Mouse (Mus musculus) ES-E14 (cell line): ENCODE data around the gene Scrg1. TPM values are rescaled to one million over a fixed set of nuclear protein-coding genes. Genes with fewer than 3 reads are reported as not detected.
A peak's percentile ranks its signal among the peaks of the same experiment; 100 is the strongest.

Experiments used
- DNase-seq: peaks from one replicate; pipeline ENCODE4 v3.0.0-alpha.2; 2013; ENCODE audit warnings: low read depth, low spot score
- H3K27ac ChIP-seq: 2 replicates; pipeline ENCODE4 v1.5.1; 2012; ENCODE audit warnings: low read depth, mild to moderate bottlenecking, low read length, moderate library complexity, mixed read lengths; ENCODE audit not compliant: poor library complexity, insufficient read depth, severe bottlenecking
- H3K36me3 ChIP-seq: 2 replicates; pipeline ENCODE4 v1.6.1; 2012; ENCODE audit warnings: mild to moderate bottlenecking, low read length, moderate library complexity, mixed read lengths; ENCODE audit not compliant: control insufficient read depth, poor library complexity, insufficient read depth, severe bottlenecking
- H3K4me1 ChIP-seq, 2 experiments: fragments of 150-350 bp in 1 of 2; sonication (generic) in 1 of 2; 2 replicates each; pipeline ENCODE4 v1.6.1; 2012; ENCODE audit warnings: low read length in 2 of 2, mild to moderate bottlenecking in 1 of 2, mixed read lengths in 1 of 2; ENCODE audit not compliant: control insufficient read depth in 2 of 2, insufficient read depth in 2 of 2, poor library complexity in 1 of 2
- H3K4me3 ChIP-seq, 2 experiments: fragments of 150-350 bp in 1 of 2; sonication (generic) in 1 of 2; 2 replicates each; pipeline ENCODE4 v1.5.1; 2012; ENCODE audit warnings: low read length in 2 of 2, low read depth in 1 of 2, mild to moderate bottlenecking in 1 of 2, mixed read lengths in 1 of 2; ENCODE audit not compliant: insufficient read depth in 1 of 2, poor library complexity in 1 of 2, severe bottlenecking in 1 of 2
- H3K9ac ChIP-seq: 2 replicates; pipeline ENCODE4 v1.6.1; 2012; ENCODE audit warnings: low read depth, mild to moderate bottlenecking, low read length, mixed read lengths; ENCODE audit not compliant: poor library complexity, insufficient read depth, severe bottlenecking
- H3K9me3 ChIP-seq: fragments of 150-350 bp; sonication (generic); 2 replicates; pipeline ENCODE4 v1.6.1; 2012; ENCODE audit warnings: low read depth, mild to moderate bottlenecking, low read length; ENCODE audit not compliant: control insufficient read depth, insufficient read depth
- CHD2 ChIP-seq: IDR thresholded peaks from 2 replicates; pipeline ENCODE4 v1.6.1; 2014; ENCODE audit warnings: mild to moderate bottlenecking, low read depth, low read length, inconsistent platforms
- HCFC1 ChIP-seq: IDR thresholded peaks from 2 replicates; pipeline ENCODE4 v1.6.1; 2012; ENCODE audit warnings: low read length, inconsistent platforms, borderline replicate concordance; ENCODE audit not compliant: insufficient read depth
- MAFK ChIP-seq: IDR thresholded peaks from 2 replicates; pipeline ENCODE4 v1.6.1; 2014; ENCODE audit warnings: mild to moderate bottlenecking, low read depth, low read length, inconsistent platforms; ENCODE audit not compliant: insufficient read depth
- ZC3H11A ChIP-seq: IDR thresholded peaks from 2 replicates; pipeline ENCODE4 v1.6.1; 2012; ENCODE audit warnings: low read depth, mild to moderate bottlenecking, inconsistent platforms, low read length, borderline replicate concordance
- ZNF384 ChIP-seq: IDR thresholded peaks from 2 replicates; pipeline ENCODE4 v1.6.1; 2012; ENCODE audit warnings: low read depth, low read length, inconsistent platforms
- in situ Hi-C, 2 experiments: fragments of 600-800 bp; cut with MboI; formaldehyde crosslinking; loops; one replicate each; pipeline ENCODE4 v1.15.1; 2025; ENCODE audit warnings: low sequenced_read_pairs in 2 of 2, inconsistent platforms in 1 of 2; ENCODE audit not compliant: unreplicated experiment in 2 of 2
- total RNA-seq: library from RNA; depleted of rRNA; stranded (reverse); fragments of 300-350 nt; gene quantifications from 2 replicates; pipeline ENCODE4 v1.2.3, GENCODE M21; 2012

The Scrg1 gene
- total RNA-seq, 1 experiment = not detected

- TF ChIP-seq ZC3H11A (no peak), ZNF384 (no peak), MAFK (no peak), HCFC1 (no peak; the same call in 1 of the 2 replicates), CHD2 (no peak)
- H3K9me3 ChIP-seq = no peaks in the 10 kb centered on the region
- H3K36me3 ChIP-seq = peaks cover 3% of the 10 kb centered on the region
- peaks cover 5 to 8% of the 10 kb centered on the region in 2 experiments; a peak in 3 of 4 replicates for H3K4me1 ChIP-seq
- H3K9ac ChIP-seq = peak overlapping the region; percentile 42; the same call in 1 of the 2 replicates
- peak overlapping the region; percentile 5 to 84 for H3K4me3 ChIP-seq
- peak overlapping the region; percentile 95 for H3K27ac ChIP-seq
- in situ Hi-C loops = no loop called here
- no peak for DNase-seq
Observed at GRCm38 (mm10) chr8:57489366-57489765, 33.6 kb downstream of the Scrg1 start.

DNA sequence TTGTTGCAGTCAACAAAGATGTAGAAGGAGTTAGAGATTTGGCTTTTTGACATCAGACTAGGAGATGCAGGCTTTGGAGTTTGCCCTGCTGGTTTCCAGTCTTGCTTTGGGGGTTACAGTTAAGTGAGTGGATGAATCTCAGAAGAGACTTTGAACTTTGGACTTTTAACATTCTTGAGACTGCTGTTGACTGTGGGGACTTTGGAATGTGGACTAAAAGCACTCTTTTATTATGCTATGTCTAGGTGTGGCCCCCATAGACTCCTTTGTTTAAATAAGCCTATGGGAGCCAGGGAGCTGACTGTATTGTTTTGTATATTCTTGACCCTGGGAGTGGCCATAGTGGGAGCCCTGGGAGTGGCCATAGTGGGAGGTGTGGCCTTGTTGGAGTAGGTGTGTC, 34.2 kb downstream of the Scrg1 start:
- peak; percentile 84 for DNase-seq
- Histone ChIP-seq H3K9me3 (no peaks in the 10 kb centered on the region), H3K27ac (peak overlapping the region; percentile 95), H3K9ac (0 out of 2 replicates have a peak overlapping the region, but pooled peaks have one; percentile 42), H3K4me3 (peak overlapping the region; percentile 65 to 84), H3K36me3 (peaks cover 7% of the 10 kb centered on the region; the same call in 1 of the 2 replicates), H3K4me1 (peaks cover 8% of the 10 kb centered on the region in 2 experiments; a peak in 3 of 4 replicates)
- in situ Hi-C loops = no loop called here
- TF ChIP-seq ZNF384 = no peak
- no peak for TF ChIP-seq HCFC1
- no peak for TF ChIP-seq ZC3H11A
- no peak for TF ChIP-seq CHD2
- no peak for TF ChIP-seq MAFK

- Histone ChIP-seq H3K4me3 (peak overlapping the region; percentile 4 to 8; a peak in 2 of 4 replicates), H3K36me3 (peaks cover 6% of the 10 kb centered on the region; the same call in 1 of the 2 replicates), H3K9ac (no peak overlapping the region), H3K9me3 (no peaks in the 10 kb centered on the region), H3K27ac (no peak overlapping the region), H3K4me1 (peaks cover 8 to 11% of the 10 kb centered on the region in 2 experiments)
- TF ChIP-seq ZC3H11A (no peak), ZNF384 (no peak), MAFK (no peak), HCFC1 (no peak), CHD2 (no peak)
- DNase-seq = no peak
- in situ Hi-C loops = no loop called here
Observed at GRCm38 (mm10) chr8:57491873-57492272, 36.1 kb downstream of the Scrg1 start.

DNA sequence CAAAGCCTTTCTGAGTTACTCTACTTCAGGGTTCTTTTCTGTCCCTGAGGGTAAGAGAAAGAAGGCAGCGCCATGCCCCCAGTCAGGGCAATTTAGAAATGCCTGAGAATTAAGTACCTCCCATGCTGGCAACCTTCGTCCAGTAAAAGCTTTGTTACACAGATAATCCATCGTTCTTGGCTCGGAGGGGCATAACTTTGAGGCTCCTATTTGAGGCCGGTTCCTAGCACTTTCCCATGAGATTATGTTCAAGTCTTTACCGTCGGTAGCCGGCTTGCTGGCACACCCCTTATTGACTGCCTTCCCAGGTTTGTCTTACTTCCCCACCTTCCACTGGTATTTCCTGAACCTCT, 42.7 kb downstream of the Scrg1 start:
- Histone ChIP-seq H3K9ac (no peak overlapping the region), H3K36me3 (peaks cover 9% of the 10 kb centered on the region; the same call in 1 of the 2 replicates), H3K27ac (no peak overlapping the region; the same call in 1 of the 2 replicates), H3K9me3 (no peaks in the 10 kb centered on the region), H3K4me1 (peaks cover 2 to 9% of the 10 kb centered on the region in 2 experiments; a peak in 3 of 4 replicates), H3K4me3 (peak overlapping the region in 1 of 2 experiments; percentile 25; a peak in 2 of 4 replicates)
- TF ChIP-seq HCFC1 (no peak), ZNF384 (no peak), CHD2 (no peak), MAFK (no peak), ZC3H11A (no peak)
- DNase-seq = no peak
- in situ Hi-C loops = no loop called here
